Mouse (Mus musculus) embryo, embryonic 10 days (tissue): ENCODE measurements around the gene Rfc4.

ENCODE experiments used
- DNase-seq: peaks from one replicate; pipeline ENCODE4 v3.0.0-alpha.2; 2015; ENCODE audit warnings: low spot score

The Rfc4 gene

DNA sequence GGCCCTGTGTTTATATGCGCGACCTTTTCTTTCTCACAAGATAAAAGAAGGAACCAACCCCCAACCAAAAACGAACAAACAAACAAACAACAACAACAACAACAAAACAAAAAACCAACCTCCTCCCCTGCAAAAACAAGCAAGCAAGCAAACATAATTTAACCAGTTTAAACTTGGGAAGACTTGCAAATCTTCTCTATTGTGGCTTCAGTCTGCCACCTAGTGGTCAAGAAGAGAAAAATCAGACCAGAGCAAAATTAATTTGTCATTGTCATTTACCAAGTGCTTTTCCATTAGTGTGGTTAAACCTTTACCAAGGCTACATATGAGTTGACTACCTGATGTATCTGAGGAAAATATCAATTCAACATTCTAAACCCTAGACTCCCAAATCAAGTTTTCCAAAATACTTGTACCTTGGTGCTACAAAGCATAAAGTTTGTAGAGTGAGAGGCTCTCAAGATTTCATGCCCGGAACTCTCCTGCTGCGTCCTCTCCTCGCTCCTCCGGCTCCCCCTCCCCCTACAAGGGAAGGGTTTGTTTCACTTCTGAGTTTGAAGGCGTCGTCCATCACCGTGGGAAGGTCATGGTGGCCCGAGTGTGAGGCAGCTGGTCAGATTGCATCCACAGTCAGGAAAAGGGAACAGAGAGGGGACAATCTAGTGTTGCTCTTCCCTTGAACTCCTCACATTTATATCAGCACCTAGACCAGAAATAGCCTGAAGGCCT is 8.0 kb upstream of the Rfc4 start:
- peak; percentile 67 for DNase-seq

- DNase-seq = no peak
Measured at GRCm38 (mm10) chr16:23132336-23132735, 4.8 kb upstream of the Rfc4 start.

DNA sequence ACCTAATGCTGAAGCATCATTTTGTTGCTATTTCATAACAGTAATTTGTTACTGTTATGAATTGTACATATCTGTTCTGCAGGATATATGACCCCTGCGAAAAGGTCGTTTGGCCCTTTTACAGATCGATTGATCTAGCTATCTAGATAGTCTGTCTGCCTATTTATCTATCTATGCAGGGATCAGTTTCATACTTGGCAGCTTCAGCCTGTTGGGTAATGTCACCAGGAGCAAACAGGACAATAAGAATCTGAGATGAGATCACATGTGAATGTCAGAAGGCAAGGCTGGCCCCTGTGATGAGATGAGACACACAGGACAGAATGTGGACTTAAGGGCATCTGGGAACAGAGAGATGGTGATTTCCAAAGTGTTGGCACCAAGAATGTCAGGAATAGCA is 2.8 kb upstream of the Rfc4 start:
- DNase-seq = no peak

- DNase-seq = no peak
Measured at GRCm38 (mm10) chr16:23127311-23127672, 245 bp downstream of the Rfc4 start.

DNA sequence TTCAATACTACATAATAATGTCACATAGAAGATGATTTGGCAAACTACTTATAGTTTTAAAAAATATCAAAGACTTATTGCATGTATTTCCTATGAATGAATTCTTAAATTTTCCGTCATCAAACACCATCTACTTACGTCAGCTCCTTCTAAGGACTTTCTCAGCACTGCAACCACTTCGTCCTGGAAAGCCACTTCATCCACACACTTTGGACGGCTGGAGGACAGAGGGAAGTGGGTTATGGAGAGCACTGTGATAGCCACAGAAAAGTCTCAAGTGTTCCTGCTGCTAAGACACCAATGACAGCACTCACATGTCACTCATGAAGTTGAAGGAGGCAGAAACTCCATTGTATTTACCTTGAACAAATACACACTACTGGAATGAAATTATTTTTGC is 3.1 kb downstream of the Rfc4 start:
- no peak for DNase-seq

- DNase-seq = no peak
Measured at GRCm38 (mm10) chr16:23123104-23123503, 4.4 kb downstream of the Rfc4 start.

DNA sequence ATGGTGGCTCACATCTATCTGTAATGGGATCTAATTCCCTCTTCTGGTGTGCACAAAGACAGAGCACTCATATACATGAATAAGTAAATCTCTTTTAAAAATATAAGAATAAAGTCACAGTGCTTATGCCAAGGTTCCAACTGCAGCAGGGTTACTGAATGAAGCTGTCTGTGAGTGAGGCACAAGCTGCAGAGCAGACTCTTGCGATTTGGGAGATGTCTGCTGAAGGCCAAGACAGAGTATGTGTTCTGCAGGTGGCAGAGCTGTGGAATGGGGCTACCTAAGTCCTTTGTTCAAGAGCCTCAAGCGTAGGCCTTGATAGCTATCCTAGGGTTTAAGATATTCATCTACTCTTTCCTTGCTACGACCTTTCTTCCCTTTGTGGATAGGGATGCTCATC is 5.1 kb downstream of the Rfc4 start:
- no peak for DNase-seq

DNA sequence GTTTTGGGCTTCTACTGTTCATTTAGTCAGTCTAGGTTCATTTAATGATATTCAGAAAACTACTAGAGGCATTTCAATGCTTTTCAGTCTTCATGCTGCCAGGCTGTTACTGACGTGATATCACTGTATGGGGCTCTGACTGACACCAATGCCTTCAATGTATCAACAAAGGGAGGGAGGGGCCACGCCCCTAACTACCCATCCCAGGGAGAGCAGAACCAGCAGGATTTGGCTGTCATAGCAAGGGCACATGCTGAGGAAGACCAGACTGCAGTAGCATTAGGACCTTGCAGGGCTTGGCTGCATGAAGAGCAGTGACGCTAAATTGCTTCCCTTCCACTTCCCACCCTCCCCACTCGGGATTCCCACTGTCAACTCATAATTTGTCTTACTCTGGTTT is 10.4 kb downstream of the Rfc4 start:
- DNase-seq = no peak

- no peak for DNase-seq
Measured at GRCm38 (mm10) chr16:23115486-23115885, 12.1 kb downstream of the Rfc4 start.

DNA sequence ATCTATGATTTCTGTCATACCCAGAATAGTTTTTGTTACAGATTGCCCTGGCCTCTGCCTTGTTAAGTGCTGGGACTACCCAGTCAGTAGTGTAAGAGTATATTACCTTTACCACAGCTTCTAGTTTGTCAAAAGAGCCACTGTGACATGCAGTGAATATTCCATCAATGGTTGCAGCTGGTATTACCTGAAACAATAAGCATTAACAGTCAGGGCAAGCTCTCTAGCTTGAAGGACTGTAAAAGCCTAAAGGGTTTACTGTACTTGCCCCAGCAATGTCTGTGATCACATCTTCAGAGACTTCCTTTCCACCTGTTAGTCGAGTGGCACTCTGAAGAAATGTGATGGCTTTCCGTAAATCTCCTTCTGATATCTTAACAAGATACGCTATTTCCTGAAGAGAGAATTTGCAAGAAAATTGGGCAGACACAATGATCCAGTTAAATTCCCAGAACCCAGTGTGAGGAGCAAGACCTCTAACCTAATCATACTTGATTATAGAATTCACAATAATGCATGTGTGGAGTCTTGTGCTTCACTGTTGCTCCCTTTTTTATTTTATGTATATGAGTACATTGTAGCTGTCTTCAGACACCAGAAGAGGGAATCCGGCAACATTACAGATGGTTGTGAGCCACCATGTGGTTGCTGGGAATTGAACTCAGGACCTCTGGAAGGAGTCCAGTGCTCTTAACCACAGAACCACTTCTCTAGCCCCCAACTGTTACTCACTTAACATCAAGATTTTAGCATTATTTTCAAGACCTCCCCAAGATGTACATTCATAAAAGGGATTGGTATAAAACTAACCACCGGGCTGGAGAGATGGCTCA is 13.0 kb downstream of the Rfc4 start:
- peak; percentile 38 for DNase-seq

DNA sequence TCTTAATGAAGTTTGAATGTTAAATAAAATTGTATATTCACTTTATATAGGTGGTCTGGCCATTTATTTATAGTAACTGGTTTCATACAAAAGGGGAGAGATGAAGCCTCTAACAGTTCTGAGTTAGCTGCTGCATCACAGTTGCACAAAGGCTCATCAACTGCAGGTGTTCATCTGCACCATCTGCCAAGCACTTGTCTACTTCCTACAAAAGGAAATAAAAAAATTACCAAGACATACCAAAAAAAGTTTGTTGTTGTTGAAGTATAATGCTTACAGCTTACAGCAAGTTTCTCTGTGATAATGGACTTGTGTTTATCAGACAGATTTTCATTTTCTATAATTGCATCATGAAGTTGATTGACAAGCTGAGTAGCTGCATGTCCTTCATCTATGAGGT is 13.6 kb downstream of the Rfc4 start:
- peak; percentile 28 for DNase-seq

GRCm38 (mm10) chr16:23112861-23113435 is 14.6 kb downstream of the Rfc4 start:
- DNase-seq = no peak

DNA sequence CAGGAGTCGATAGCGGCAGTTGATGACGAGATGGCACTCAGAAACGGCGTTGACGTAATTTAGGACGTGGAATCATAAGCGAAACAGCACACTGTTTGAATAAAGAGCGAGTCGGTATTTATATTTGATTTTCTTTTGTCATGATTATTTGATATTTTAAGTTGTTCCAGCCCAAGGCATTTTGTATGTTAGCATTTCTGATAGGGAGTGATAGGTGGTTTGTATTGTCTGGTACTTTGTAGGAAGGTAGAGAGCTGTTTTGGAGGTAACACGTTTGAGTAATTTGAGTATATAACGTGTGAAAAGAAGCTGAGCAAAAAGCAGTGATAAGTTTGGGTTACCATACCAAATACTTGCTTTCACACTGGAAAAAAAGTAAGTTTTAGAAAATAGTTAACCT is 15.2 kb downstream of the Rfc4 start:
- no peak for DNase-seq

GRCm38 (mm10) chr16:23109350-23110280 is 17.9 kb downstream of the Rfc4 start:
- DNase-seq = no peak

DNA sequence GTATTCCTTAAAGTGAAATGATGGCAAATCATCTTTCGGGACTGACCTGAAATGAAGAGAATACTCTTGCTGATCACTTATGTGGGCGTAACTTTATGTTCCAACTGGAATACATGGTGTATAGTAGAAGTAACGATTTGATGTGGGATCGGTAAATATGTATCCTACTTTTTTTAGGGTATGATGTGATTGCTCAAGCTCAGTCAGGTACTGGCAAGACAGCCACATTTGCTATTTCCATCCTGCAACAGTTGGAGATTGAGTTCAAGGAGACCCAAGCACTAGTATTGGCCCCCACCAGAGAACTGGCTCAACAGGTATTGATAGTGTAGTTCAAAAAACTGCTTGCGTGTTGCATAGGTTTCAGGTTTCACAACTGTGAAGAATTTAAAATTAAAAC is 18.6 kb downstream of the Rfc4 start:
- DNase-seq = no peak

GRCm38 (mm10) chr16:23107946-23108759 is 19.4 kb downstream of the Rfc4 start:
- peak; percentile 85 for DNase-seq

- DNase-seq = peak; percentile 93
Measured at GRCm38 (mm10) chr16:23107231-23107942, 20.1 kb downstream of the Rfc4 start, which contains the start of gene Eif4a2. Eif4a2 (plus strand) TSS chr16:23107444.

- no peak for DNase-seq
Measured at GRCm38 (mm10) chr16:23106121-23106520, 21.4 kb downstream of the Rfc4 start.

- DNase-seq = no peak
Measured at GRCm38 (mm10) chr16:23103841-23104240, 23.7 kb downstream of the Rfc4 start.

GRCm38 (mm10) chr16:23103038-23103745 is 24.3 kb downstream of the Rfc4 start:
- no peak for DNase-seq
